ENCODE assay signal across 39 mouse cellular contexts in genomic region chrX:107796919-107797318, GRCm38 (mm10). TPM values are rescaled to one million over a fixed set of nuclear protein-coding genes. Genes with fewer than 3 reads are reported as not detected.
DNase-seq lines count a peak whose midpoint lies in the region; ATAC-seq and TF ChIP-seq lines count a peak whose summit lies in the region.
"Had no signal": no experiment of that assay in that cellular context is flagged by ENCODE, and none has a peak within 500 bp of the region (broad histone marks: within the 10 kb centered on the region; RNA-seq: fewer than 3 reads in every experiment).

No protein-coding gene starts in this region.

- ATAC-seq in stomach, embryonic 15.5 days (ENCODE audit: insufficient read depth, low FRiP score, low read depth) = peak; percentile 47; the same call in 1 of the 2 replicates
- ATAC-seq in stomach, postnatal 0 days (ENCODE audit: low FRiP score, low TSS enrichment) = no peak
- peak; percentile 95 for ATAC-seq in liver, embryonic 11.5 days (replicated peaks; ENCODE audit: low FRiP score)
- ATAC-seq in liver, embryonic 16.5 days (ENCODE audit: low read depth) = peak; percentile 95
- ATAC-seq: forebrain, embryonic 14.5 days had no signal

- H3K9ac ChIP-seq in stomach, embryonic 15.5 days = no peak overlapping the region
- no peak overlapping the region for H3K9ac ChIP-seq in stomach, postnatal 0 days (ENCODE audit: low read length)
- no peak overlapping the region for H3K9ac ChIP-seq in liver, embryonic 11.5 days (ENCODE audit: low read depth, low read length)
- H3K9ac ChIP-seq in liver, embryonic 16.5 days (ENCODE audit: low read depth, low read length) = no peak overlapping the region
- H3K9ac ChIP-seq: embryonic facial prominence, embryonic 15.5 days; heart, embryonic 13.5 days; hindbrain, embryonic 15.5 days; limb, embryonic 15.5 days; lung, embryonic 15.5 days; midbrain, embryonic 12.5 days; neural tube, embryonic 13.5 days had no signal

- TF ChIP-seq EP300 in stomach, postnatal 0 days (optimal IDR thresholded peaks at IDR 0.05) = no peak

- no peaks in the 10 kb centered on the region for H3K36me3 ChIP-seq in stomach, embryonic 15.5 days
- no peaks in the 10 kb centered on the region for H3K36me3 ChIP-seq in stomach, postnatal 0 days (ENCODE audit: control insufficient read depth, insufficient read depth, low read length)
- H3K36me3 ChIP-seq in liver, embryonic 11.5 days (ENCODE audit: control insufficient read depth, insufficient read depth, low read length) = no peaks in the 10 kb centered on the region
- H3K36me3 ChIP-seq in liver, embryonic 16.5 days (ENCODE audit: control insufficient read depth, insufficient read depth) = no peaks in the 10 kb centered on the region
- H3K36me3 ChIP-seq: embryonic facial prominence, embryonic 10.5 days; embryonic facial prominence, embryonic 15.5 days; heart, embryonic 13.5 days; hindbrain, embryonic 10.5 days; hindbrain, embryonic 15.5 days; limb, embryonic 10.5 days; limb, embryonic 15.5 days; lung, embryonic 15.5 days; midbrain, embryonic 12.5 days; neural tube, embryonic 13.5 days had no signal

- intact Hi-C loops in heart, postnatal 10 days (cut with DNase I) = no loop called here

- DNase-seq in stomach, postnatal 0 days (ENCODE audit: low spot score) = no peak
- DNase-seq in liver, embryonic 11.5 days (ENCODE audit: low spot score) = no peak
- DNase-seq in kidney, adult 9 months = no peak
- DNase-seq in heart, postnatal 10 days = no peak
- no peak for DNase-seq in kidney, adult 11 months
- no peak for DNase-seq in frontal cortex, postnatal 36 days (ENCODE audit: low spot score in 2 of 2)
- DNase-seq: adrenal gland, postnatal 36 days; cerebellum, adult 2 months; cerebellum, postnatal 14 days; heart, adult 2 months; heart, postnatal 14 days; kidney, adult 2 months; kidney, postnatal 4 days; layer of hippocampus, postnatal 36 days; right cerebral cortex, postnatal 4 days; thymus, postnatal 14 days had no signal

- H3K4me1 ChIP-seq in stomach, embryonic 15.5 days = no peaks in the 10 kb centered on the region
- no peaks in the 10 kb centered on the region for H3K4me1 ChIP-seq in stomach, postnatal 0 days (replicated peaks; ENCODE audit: control insufficient read depth, insufficient read depth)
- no peaks in the 10 kb centered on the region for H3K4me1 ChIP-seq in liver, embryonic 11.5 days (replicated peaks; ENCODE audit: control insufficient read depth, insufficient read depth, low read length)
- no peaks in the 10 kb centered on the region for H3K4me1 ChIP-seq in liver, embryonic 16.5 days (ENCODE audit: control insufficient read depth, low read depth, low read length)
- H3K4me1 ChIP-seq: embryonic facial prominence, embryonic 10.5 days; embryonic facial prominence, embryonic 15.5 days; heart, embryonic 13.5 days; hindbrain, embryonic 10.5 days; hindbrain, embryonic 15.5 days; limb, embryonic 10.5 days; limb, embryonic 15.5 days; lung, embryonic 15.5 days; midbrain, embryonic 12.5 days; neural tube, embryonic 13.5 days had no signal

- TF ChIP-seq CTCF in stomach, postnatal 0 days (IDR thresholded peaks at IDR 0.05; ENCODE audit: low read depth) = no peak

- no peaks in the 10 kb centered on the region for H3K27me3 ChIP-seq in stomach, embryonic 15.5 days (replicated peaks)
- H3K27me3 ChIP-seq in stomach, postnatal 0 days (ENCODE audit: control insufficient read depth, insufficient read depth, low read length) = no peaks in the 10 kb centered on the region
- no peaks in the 10 kb centered on the region for H3K27me3 ChIP-seq in liver, embryonic 11.5 days (replicated peaks; ENCODE audit: control insufficient read depth, insufficient read depth, low read length)
- H3K27me3 ChIP-seq in liver, embryonic 16.5 days (ENCODE audit: control insufficient read depth, insufficient read depth, low read depth, low read length) = no peaks in the 10 kb centered on the region
- H3K27me3 ChIP-seq: CH12.LX; embryonic facial prominence, embryonic 15.5 days; heart, embryonic 13.5 days; hindbrain, embryonic 15.5 days; limb, embryonic 15.5 days; lung, embryonic 15.5 days; midbrain, embryonic 12.5 days; neural tube, embryonic 13.5 days had no signal

- no peak overlapping the region for H3K4me3 ChIP-seq in stomach, embryonic 15.5 days (replicated peaks)
- no peak overlapping the region for H3K4me3 ChIP-seq in stomach, postnatal 0 days (ENCODE audit: low read depth, low read length)
- H3K4me3 ChIP-seq in liver, embryonic 11.5 days (ENCODE audit: low read depth, low read length) = no peak overlapping the region
- no peak overlapping the region for H3K4me3 ChIP-seq in liver, embryonic 16.5 days (ENCODE audit: low read depth, low read length)
- H3K4me3 ChIP-seq: embryonic facial prominence, embryonic 10.5 days; embryonic facial prominence, embryonic 15.5 days; heart, adult 2 months; heart, embryonic 13.5 days; hindbrain, embryonic 10.5 days; hindbrain, embryonic 15.5 days; limb, embryonic 10.5 days; limb, embryonic 15.5 days; lung, embryonic 15.5 days; midbrain, embryonic 12.5 days; neural tube, embryonic 13.5 days had no signal

- 84% methylated on average over 2 of the region's 2 CpGs for WGBS in stomach, embryonic 15.5 days
- 90% methylated on average over 2 of the region's 2 CpGs for WGBS in stomach, postnatal 0 days
- 62% methylated on average over 2 of the region's 2 CpGs for WGBS in liver, embryonic 11.5 days
- 40% methylated on average over 2 of the region's 2 CpGs for WGBS in liver, embryonic 16.5 days (ENCODE audit: insufficient replicate concordance)

- H3K9me3 ChIP-seq in stomach, embryonic 15.5 days = no peaks in the 10 kb centered on the region
- H3K9me3 ChIP-seq in stomach, postnatal 0 days (ENCODE audit: control insufficient read depth, low read length) = no peaks in the 10 kb centered on the region
- no peaks in the 10 kb centered on the region for H3K9me3 ChIP-seq in liver, embryonic 11.5 days (ENCODE audit: control insufficient read depth, low read length)
- no peaks in the 10 kb centered on the region for H3K9me3 ChIP-seq in liver, embryonic 16.5 days (replicated peaks; ENCODE audit: control insufficient read depth, low read length)
- H3K9me3 ChIP-seq: embryonic facial prominence, embryonic 10.5 days; embryonic facial prominence, embryonic 15.5 days; heart, embryonic 13.5 days; hindbrain, embryonic 10.5 days; hindbrain, embryonic 15.5 days; limb, embryonic 10.5 days; limb, embryonic 15.5 days; lung, embryonic 15.5 days; midbrain, embryonic 12.5 days; neural tube, embryonic 13.5 days had no signal

- no peak overlapping the region for H3K27ac ChIP-seq in stomach, embryonic 15.5 days
- H3K27ac ChIP-seq in stomach, postnatal 0 days (replicated peaks) = no peak overlapping the region
- no peak overlapping the region for H3K27ac ChIP-seq in liver, embryonic 11.5 days (ENCODE audit: low read depth, low read length)
- H3K27ac ChIP-seq in liver, embryonic 16.5 days (ENCODE audit: low read length) = no peak overlapping the region
- H3K27ac ChIP-seq: embryonic facial prominence, embryonic 10.5 days; embryonic facial prominence, embryonic 15.5 days; heart, adult 2 months; heart, embryonic 13.5 days; hindbrain, embryonic 10.5 days; hindbrain, embryonic 15.5 days; kidney, postnatal 0 days; limb, embryonic 10.5 days; limb, embryonic 15.5 days; lung, embryonic 15.5 days; midbrain, embryonic 12.5 days; neural tube, embryonic 13.5 days had no signal

- H3K4me2 ChIP-seq in stomach, embryonic 15.5 days = no peak overlapping the region
- no peak overlapping the region for H3K4me2 ChIP-seq in stomach, postnatal 0 days (replicated peaks; ENCODE audit: low read depth)
- H3K4me2 ChIP-seq in liver, embryonic 11.5 days = no peak overlapping the region
- H3K4me2 ChIP-seq in liver, embryonic 16.5 days (ENCODE audit: low read depth, low read length) = no peak overlapping the region
- H3K4me2 ChIP-seq: embryonic facial prominence, embryonic 15.5 days; heart, embryonic 13.5 days; hindbrain, embryonic 15.5 days; limb, embryonic 15.5 days; lung, embryonic 15.5 days; midbrain, embryonic 12.5 days; neural tube, embryonic 13.5 days had no signal

RNA-seq across cellular contexts. Expression of gene Tent5d, which starts 4.5 kb away (rescaled TPM):
- 0.10 and 0.40 TPM in 2 replicates for polyA plus RNA-seq in stomach, embryonic 15.5 days (2015; fragmentation: Nextera tagmentation; extraction: Ambion mirVana)
- polyA plus RNA-seq in stomach, postnatal 0 days (2015; fragmentation: Nextera tagmentation; extraction: Ambion mirVana) = not detected in 2 replicates
- 0.08 and 0.30 TPM in 2 replicates for polyA plus RNA-seq in liver, embryonic 11.5 days (2014; fragmentation: Nextera tagmentation; extraction: Ambion mirVana)
- not detected in 2 replicates for polyA plus RNA-seq in liver, embryonic 16.5 days (2015; fragmentation: Nextera tagmentation; extraction: Ambion mirVana)
- not detected for total RNA-seq in heart, postnatal 10 days (2021)
- total RNA-seq: adrenal gland, adult 18-20 months; adrenal gland, postnatal 36 days; gastrocnemius, adult 8-10 months; gastrocnemius, postnatal 4 days; heart, adult 2 months; heart, postnatal 14 days; layer of hippocampus, adult 8-10 months; layer of hippocampus, postnatal 36 days; megakaryocyte, adult 5-6 weeks had no signal
- polyA plus RNA-seq: brain, embryonic 14.5 days; cerebellum, adult 2 months; embryonic facial prominence, embryonic 15.5 days; frontal cortex, adult 2 months; heart, adult 2 months; hindbrain, embryonic 10.5 days; hindbrain, embryonic 15.5 days; intestine, embryonic 14.5 days; kidney, adult 2 months; limb, embryonic 15.5 days; midbrain, embryonic 12.5 days; neural tube, embryonic 13.5 days had no signal

RNA-seq across cellular contexts. Expression of gene 2610002M06Rik, which starts 19.2 kb away (rescaled TPM):
- polyA plus RNA-seq in stomach, embryonic 15.5 days (2015; fragmentation: Nextera tagmentation; extraction: Ambion mirVana) = 13.4 and 13.9 TPM in 2 replicates
- polyA plus RNA-seq in stomach, postnatal 0 days (2015; fragmentation: Nextera tagmentation; extraction: Ambion mirVana) = 8.2 TPM in 2 replicates
- polyA plus RNA-seq in liver, embryonic 11.5 days (2014; fragmentation: Nextera tagmentation; extraction: Ambion mirVana) = 14.7 and 17.7 TPM in 2 replicates
- 8.0 and 9.1 TPM in 2 replicates for polyA plus RNA-seq in liver, embryonic 16.5 days (2015; fragmentation: Nextera tagmentation; extraction: Ambion mirVana)
- total RNA-seq in heart, postnatal 10 days (2021) = 10 to 100 TPM in 1 of 2 experiments, 1 to 10 TPM in 1; 9.5 to 11.0 TPM
